Mouse (Mus musculus): ENCODE measurements around the gene Sympk. TPM values are rescaled to one million over a fixed set of nuclear protein-coding genes. Genes with fewer than 3 reads are reported as not detected.
A peak's percentile ranks its signal among the peaks of the same experiment; 100 is the strongest.

Gene Sympk
- total and polyA plus RNA-seq, 3 experiments = 122 to 226 TPM; not detected in 1

DNA sequence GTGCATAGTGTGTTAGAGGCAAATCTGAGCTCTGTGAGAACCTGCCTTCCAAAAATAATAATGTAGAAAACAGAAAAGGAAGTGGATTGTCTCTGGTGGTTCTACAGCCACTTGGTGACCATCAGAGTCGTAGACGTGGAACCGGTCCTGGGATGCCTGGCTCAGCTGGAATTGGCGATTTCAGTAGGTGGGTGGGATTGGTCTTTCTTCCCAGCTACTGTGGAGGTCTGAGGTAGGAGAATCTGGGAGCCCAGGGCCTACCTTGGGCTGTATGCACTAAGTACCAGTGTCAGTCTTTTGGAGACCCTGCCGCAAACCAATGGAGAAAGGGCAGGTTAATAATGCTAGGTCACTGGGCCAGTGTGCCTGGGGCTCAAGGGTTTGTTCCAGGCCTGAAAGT lies 31.1 kb upstream of the Sympk start:
- no peak overlapping the region for H3K9ac ChIP-seq (ENCODE audit: control insufficient read depth, low read depth, low read length, poor library complexity, severe bottlenecking)
- no peaks in the 10 kb centered on the region for H3K79me2 ChIP-seq (ENCODE audit: control insufficient read depth, insufficient read depth, low read length, poor library complexity)
- TF ChIP-seq ZC3H11A (IDR thresholded peaks at IDR 0.05; ENCODE audit: low read depth, low read length) (no peak), POLR2AphosphoS2 (IDR thresholded peaks at IDR 0.05; ENCODE audit: low read length) (no peak), ETS1 (IDR thresholded peaks at IDR 0.05; ENCODE audit: low read depth, low read length) (no peak), CTCF (IDR thresholded peaks at IDR 0.05 in 2 of 3, conservative IDR thresholded peaks at IDR 0.05 in 1 of 3; ENCODE audit: control insufficient read depth in 1 of 3, insufficient read depth in 1 of 3, low read depth in 2 of 3, low read length in 3 of 3, poor library complexity in 1 of 3, severe bottlenecking in 1 of 3) (no peak), CHD2 (IDR thresholded peaks at IDR 0.05; ENCODE audit: low read length) (no peak), USF1 (IDR thresholded peaks at IDR 0.05; ENCODE audit: low read depth, low read length) (no peak), TBP (IDR thresholded peaks at IDR 0.05; ENCODE audit: low read depth, low read length) (no peak), KAT2A (conservative IDR thresholded peaks at IDR 0.05; ENCODE audit: low read depth, low read length) (no peak), TAL1 (IDR thresholded peaks at IDR 0.05; ENCODE audit: low read length) (no peak), MYC (IDR thresholded peaks at IDR 0.05; ENCODE audit: low read depth, low read length) (no peak), NELFE (IDR thresholded peaks at IDR 0.05; ENCODE audit: low read depth, low read length) (no peak), EP300 (IDR thresholded peaks at IDR 0.05; ENCODE audit: low read depth in 1 of 2, low read length in 2 of 2) (no peak), ELF1 (IDR thresholded peaks at IDR 0.05; ENCODE audit: low read depth, low read length) (no peak), JUND (IDR thresholded peaks at IDR 0.05; ENCODE audit: low read depth, low read length) (no peak), MAX (IDR thresholded peaks at IDR 0.05; ENCODE audit: low read length) (no peak), UBTF (IDR thresholded peaks at IDR 0.05; ENCODE audit: borderline replicate concordance, insufficient read depth, low read depth, low read length) (no peak), MXI1 (IDR thresholded peaks at IDR 0.05; ENCODE audit: low read depth, low read length) (no peak), MYB (IDR thresholded peaks at IDR 0.05; ENCODE audit: low read depth, low read length) (no peak), ZKSCAN1 (IDR thresholded peaks at IDR 0.05; ENCODE audit: low read depth, low read length) (no peak), RCOR1 (IDR thresholded peaks at IDR 0.05; ENCODE audit: low read depth, low read length) (no peak)
- no peak overlapping the region for H3K4me3 ChIP-seq (ENCODE audit: control insufficient read depth in 1 of 2, insufficient read depth in 1 of 2, low read depth in 2 of 2, low read length in 2 of 2)
- peaks cover 0 to 7% of the 10 kb centered on the region in 2 experiments; a peak in 1 of 4 replicates for H3K4me1 ChIP-seq (ENCODE audit: control insufficient read depth in 1 of 2, insufficient read depth in 2 of 2, low read length in 2 of 2)
- DNase-seq (ENCODE audit: low read depth, low spot score) = no peak
- no peaks in the 10 kb centered on the region for H3K9me3 ChIP-seq (replicated peaks; ENCODE audit: insufficient read depth, low read length)
- H3K27ac ChIP-seq (ENCODE audit: control insufficient read depth, low read depth, low read length) = no peak overlapping the region
- peaks cover 0 to 5% of the 10 kb centered on the region in 2 experiments; a peak in 2 of 4 replicates for H3K36me3 ChIP-seq (ENCODE audit: control insufficient read depth in 1 of 2, insufficient read depth in 2 of 2, low read length in 2 of 2)
- H3K27me3 ChIP-seq (ENCODE audit: control insufficient read depth in 1 of 2, insufficient read depth in 2 of 2, low read length in 2 of 2) = no peaks in the 10 kb centered on the region

GRCm38 (mm10) chr7:18998835-18999234 lies 25.3 kb upstream of the Sympk start:
- no peak overlapping the region for H3K9ac ChIP-seq (ENCODE audit: control insufficient read depth, low read depth, low read length, poor library complexity, severe bottlenecking)
- H3K4me3 ChIP-seq (ENCODE audit: control insufficient read depth in 1 of 2, insufficient read depth in 1 of 2, low read depth in 2 of 2, low read length in 2 of 2) = no peak overlapping the region
- DNase-seq (ENCODE audit: low read depth, low spot score) = no peak
- H3K9me3 ChIP-seq (replicated peaks; ENCODE audit: insufficient read depth, low read length) = no peaks in the 10 kb centered on the region
- H3K27me3 ChIP-seq (ENCODE audit: control insufficient read depth in 1 of 2, insufficient read depth in 2 of 2, low read length in 2 of 2) = no peaks in the 10 kb centered on the region
- no peak overlapping the region for H3K27ac ChIP-seq (ENCODE audit: control insufficient read depth, low read depth, low read length)
- H3K79me2 ChIP-seq (ENCODE audit: control insufficient read depth, insufficient read depth, low read length, poor library complexity) = peaks cover 8% of the 10 kb centered on the region
- H3K36me3 ChIP-seq (ENCODE audit: control insufficient read depth in 1 of 2, insufficient read depth in 2 of 2, low read length in 2 of 2) = peaks cover 0 to 5% of the 10 kb centered on the region in 2 experiments; a peak in 2 of 4 replicates
- peaks cover 5% of the 10 kb centered on the region in 2 experiments; a peak in 3 of 4 replicates for H3K4me1 ChIP-seq (ENCODE audit: control insufficient read depth in 1 of 2, insufficient read depth in 2 of 2, low read length in 2 of 2)
- no peak for TF ChIP-seq CHD2 (IDR thresholded peaks at IDR 0.05; ENCODE audit: low read length)
- TF ChIP-seq GABPA (IDR thresholded peaks at IDR 0.05; ENCODE audit: low read depth, low read length) = no peak
- peak in 2 of 3 experiments; percentile 13 to 19; a peak in 2 of 6 replicates for TF ChIP-seq CTCF (IDR thresholded peaks at IDR 0.05 in 2 of 3, conservative IDR thresholded peaks at IDR 0.05 in 1 of 3; ENCODE audit: control insufficient read depth in 1 of 3, insufficient read depth in 1 of 3, low read depth in 2 of 3, low read length in 3 of 3, poor library complexity in 1 of 3, severe bottlenecking in 1 of 3)

All from MEL (cell line).